Mouse (Mus musculus) 416B (cell line): ENCODE measurements around the gene Snx15.
A peak's percentile ranks its signal among the peaks of the same experiment; 100 is the strongest.

Experiments
- DNase-seq: peaks from one replicate; pipeline ENCODE4 v3.0.0; 2011; ENCODE audit warnings: low read depth

The Snx15 gene

DNA sequence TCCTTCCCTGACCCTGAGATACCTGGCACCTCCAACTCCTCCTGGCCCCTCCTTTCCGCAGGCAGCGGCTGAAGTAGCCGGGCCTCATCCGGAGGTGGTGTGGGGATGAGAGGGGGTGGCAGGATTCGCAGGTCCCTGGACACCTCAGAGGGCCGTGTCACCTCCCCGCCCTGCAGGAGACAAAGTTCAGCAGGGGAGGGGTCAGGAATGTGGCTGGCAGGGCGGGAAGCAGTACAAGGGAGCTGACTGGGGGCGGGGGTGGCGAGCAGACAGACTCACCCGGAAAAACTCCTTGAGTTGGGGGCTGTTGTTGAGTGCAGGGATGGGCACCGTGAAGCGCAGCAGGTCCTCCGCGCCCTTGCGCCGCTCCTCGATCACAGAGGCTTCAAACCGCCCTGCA is 6.3 kb downstream of the Snx15 start:
- DNase-seq, result no peak

DNA sequence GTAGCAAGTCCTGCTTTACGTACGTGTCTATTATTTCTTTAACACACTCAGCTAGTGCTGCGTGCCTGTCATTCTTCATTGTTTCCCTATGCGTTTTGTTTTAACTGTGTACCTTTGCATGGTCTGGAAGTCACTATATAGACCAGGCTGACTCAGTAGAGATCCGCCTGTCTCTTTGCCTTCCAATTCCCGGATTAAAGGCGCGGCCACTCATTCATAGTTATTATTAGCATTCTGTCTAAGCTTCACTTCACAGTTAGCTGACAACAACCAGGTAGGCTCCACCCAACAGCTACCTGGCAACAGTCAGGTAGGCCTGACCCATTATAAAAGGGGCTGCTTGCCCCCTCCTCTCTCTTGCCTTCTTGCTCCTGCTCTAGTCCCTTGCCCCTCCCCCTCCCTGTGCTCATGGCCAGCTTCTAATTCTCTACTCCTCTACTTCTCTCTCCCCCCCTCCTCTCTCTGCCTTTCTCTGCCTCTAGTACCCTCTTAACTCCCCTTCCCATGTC is 9.4 kb downstream of the Snx15 start:
- DNase-seq, result no peak

DNA sequence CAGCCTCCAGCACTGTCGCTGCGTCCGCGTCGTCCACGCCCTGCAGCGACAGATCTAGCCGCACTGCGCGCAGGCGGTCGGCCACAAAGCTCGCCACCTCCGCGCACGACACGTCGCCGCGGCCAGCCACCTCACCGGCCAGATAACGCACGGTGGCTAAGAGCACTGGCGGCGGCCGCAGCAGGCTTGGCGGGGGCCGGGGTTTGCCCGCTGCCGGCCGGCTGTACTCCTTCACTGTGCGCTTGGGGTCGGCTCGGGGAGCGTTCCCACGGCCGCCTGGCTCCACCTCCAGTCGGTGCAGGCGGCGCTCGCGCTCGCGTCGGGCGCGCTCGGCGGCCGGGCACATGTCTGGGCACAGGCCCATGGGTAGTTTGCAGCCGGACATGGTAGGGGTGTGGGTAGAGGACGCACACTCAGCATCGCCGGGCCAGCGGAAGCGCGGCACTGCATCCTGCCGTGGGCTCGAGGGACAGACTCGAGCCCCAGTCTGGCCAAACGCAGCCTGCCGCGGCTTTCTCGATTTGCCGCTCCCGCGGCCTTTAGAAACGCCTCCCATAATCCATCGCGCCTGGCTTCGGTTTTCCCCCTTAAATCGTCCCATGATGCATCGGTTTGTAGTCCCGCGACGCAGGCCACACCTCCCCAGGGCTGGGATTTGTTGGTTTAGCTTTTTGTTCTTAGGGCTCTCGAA is 10.0 kb downstream of the Snx15 start, which contains the start of gene Sac3d1:
Gene Sac3d1, minus strand, starts transcription at position 665 of the 691 bp plus-strand sequence.
- peak; percentile 95 for DNase-seq

DNA sequence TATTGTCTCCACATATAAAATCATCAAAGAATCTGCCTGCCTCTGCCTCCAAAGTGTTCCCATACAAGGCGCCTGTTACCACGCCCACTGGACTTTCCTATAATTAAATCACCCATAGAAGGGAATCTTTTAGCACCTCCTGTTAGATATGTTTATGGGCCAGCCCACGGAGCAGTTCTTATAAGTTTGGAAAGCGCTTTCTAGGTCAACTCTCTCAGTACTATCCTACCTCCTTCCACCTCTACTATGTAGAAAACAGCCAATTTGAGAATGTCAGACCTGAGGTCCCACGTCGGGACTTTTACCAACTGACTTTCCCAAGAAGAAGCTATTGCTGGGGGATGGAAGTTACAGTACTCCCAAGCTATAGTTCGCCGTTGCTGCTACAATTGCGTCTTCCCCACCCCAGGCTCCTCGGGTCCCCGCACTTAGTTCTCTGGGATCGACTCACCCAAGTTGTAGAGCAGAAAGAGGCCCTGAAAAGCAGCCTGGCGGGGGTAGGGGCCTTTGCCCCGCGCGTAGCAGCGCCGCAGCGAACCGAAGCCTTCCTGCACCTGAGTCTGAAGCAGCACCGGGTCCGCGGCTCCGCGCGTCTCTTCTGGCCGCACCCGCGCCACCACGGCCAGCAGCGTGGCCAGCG is 10.6 kb downstream of the Snx15 start:
- DNase-seq, result peak; percentile 50

DNA sequence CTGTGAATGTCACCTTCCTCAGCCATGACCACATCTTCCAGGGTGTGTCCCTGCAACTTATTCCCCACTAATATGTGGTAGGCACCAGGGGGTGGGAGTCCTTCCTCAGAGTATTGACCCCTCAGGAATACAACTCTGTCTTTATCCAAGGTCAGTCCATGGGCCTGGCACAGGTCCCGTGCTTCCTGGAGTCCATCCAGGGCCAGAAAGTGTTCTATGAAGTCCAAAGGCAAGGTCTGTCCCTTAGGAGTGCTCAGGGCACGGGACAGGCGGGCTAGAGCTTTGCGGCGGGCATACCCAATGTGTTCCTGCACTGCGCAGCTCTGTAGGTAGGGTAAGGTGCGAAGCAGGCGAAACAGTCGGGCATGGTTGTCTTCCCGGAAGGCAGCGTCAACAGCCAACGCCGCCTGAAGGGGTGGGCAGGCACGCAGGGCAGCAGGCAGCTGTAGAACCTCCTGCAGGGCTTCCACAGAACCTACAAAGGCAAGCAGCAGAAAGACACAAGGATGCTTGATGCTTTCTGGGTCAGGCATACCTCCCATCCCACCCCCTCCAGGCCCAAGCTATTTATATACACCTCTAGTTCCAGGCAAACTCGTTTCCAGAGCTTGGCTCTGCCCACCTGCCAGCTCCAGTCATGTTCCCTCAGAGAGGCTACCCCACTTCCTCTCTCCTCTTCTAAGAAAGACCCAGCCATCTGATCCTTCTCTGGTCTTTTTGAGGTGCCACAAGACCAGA is 11.8 kb downstream of the Snx15 start:
- no peak for DNase-seq

DNA sequence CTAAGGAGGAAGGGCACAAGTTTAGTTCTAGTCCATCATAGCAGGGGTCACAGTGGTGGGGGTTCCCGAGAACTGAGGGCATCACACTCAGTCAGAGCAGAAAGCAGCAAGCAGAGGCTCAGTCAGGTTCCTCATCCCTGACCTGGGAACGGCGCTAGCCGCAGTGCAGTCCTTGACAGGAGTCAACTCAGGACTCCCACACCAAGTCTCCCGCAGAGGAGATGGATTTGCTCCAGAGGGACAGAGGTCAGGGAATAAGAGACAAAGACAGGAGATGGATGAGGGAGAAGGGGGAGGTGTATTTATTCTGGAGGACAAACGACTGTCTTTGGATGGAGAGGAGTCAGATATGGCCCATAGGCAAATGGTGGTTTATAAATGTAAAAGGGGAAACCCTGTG is 15.0 kb downstream of the Snx15 start:
- no peak for DNase-seq

DNA sequence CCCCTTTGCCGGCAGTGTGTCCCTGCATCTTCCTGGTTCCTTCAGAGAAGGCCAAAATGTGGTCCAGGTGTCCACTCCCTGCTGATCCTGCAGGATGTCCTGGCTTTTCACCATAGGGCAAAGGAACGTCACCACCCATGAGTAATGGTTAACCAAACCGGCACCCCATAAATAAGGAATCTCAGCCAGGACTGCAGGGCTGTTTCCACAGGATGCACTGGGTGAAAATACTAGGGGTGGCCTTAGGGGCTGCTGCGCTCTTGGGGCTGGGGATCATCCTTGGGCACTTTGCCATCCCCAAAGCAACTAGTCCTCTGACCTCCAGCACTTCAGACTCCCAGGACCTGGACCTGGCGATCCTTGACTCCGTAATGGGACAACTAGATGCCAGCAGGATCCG is 22.5 kb downstream of the Snx15 start, which contains the start of gene Naaladl1:
Gene Naaladl1, plus strand, starts transcription at position 197 of the 400 bp plus-strand sequence.
- no peak for DNase-seq

DNA sequence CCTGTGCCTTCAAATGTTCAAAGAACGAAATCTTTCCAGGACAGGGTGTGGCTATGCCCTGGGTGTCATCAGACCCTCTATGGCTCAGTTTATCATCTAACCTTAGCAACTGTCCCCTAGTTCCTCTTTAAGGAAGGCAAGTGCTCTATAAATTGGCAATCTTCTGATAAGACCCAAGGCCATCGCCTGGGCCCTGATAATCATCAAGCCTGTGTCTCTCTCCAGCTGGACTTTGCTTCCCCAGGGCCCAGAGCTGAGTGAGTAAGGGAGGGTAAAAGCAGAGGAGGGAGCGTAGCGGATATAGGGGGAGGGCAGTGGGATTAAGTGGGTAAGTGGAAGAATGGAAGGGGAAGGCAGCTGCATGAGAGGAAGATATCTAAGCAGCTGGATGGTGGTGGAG is 23.6 kb downstream of the Snx15 start:
- DNase-seq, result no peak

DNA sequence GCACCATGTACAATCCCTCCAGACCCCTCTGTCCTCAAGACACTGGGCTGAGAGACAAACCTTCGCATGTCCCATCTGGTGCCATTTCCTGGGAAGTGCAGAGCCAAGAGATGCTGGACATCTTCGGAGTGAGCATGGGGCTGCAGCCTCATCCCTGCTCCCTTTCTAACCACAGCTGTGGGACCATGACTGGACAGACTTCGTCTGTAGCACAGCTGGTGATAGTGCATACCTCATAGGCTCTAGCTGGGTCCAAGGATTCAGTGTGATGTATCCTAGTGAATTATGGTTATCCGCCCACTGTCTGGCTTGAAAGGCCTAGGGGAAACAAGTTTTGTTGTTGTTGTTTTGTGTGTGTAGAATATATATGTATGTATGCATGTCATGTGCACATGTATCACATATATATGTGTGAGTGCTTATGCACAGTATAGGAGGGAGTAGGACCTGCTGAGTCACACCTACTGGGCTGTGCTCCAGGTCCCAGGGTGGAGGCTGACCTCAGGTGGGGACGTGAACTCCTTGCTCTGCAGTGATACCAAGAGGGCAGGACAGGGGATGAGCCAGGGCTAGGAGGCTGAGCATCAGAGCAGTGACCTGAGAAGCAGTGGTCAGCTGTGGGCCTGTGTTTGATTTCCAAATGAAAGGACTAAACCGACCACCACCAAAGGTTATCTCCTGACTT is 25.8 kb downstream of the Snx15 start:
- peak; percentile 15 for DNase-seq

DNA sequence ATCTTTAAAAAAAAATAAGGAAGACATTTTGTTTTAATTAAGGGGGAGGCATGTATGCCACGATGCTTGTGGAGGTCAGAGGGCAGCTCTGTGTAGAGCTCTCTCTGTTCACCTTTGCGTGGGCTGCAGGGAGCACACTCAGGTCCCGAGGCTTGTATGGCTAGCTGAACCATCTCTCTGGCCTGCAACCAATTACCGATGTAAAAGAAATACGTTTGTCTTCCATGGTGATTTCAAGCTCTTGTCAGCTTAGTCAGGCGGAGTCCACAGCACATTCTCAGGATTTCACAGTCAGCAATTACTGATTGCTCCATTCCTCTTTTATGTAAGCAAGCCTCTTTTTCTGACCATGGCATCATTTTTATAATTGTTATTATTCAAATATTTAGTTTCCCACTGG is 26.9 kb downstream of the Snx15 start:
- DNase-seq, result no peak

DNA sequence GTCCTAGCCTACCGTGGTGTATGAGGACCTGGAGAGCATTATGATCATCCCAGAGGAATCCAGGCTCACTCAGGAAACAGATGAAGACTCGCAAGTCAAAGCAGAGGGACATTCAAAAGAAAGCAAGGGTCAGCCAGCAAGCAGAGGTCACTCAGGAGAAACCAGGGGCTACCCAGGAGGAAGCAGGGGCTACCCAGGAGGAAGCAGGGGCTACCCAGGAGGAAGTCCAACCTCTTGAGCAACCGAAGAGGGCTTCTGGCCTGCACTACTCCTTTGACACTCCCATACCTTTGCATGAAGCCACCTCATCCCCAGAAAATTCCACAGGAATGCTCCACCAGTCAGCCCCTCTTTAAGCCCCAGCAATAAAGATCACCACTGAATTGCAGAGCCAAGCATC is 30.3 kb downstream of the Snx15 start:
- no peak for DNase-seq

DNA sequence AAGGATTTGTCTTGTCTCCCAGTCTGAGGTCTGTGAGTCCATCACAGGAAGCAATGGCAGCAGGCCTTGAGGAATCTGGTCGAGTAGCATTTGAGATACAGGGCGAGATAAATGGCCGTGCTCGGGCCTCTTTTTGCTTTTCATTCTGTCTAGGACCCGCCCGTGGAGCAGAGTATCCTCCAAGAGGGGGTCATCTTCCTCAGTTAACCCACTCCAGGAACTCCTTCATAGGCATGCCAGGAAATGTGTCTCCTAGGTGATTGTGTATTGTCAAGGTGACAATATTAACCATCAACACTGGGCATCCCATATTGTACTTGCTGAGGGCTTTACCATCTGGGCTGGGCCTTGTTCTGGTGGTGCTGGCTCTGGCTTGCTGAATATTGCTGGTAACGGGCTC is 34.0 kb downstream of the Snx15 start, which contains the start of gene AC131692.1:
Gene AC131692.1, plus strand, starts transcription at position 301 of the 400 bp plus-strand sequence.
- DNase-seq, result no peak

DNA sequence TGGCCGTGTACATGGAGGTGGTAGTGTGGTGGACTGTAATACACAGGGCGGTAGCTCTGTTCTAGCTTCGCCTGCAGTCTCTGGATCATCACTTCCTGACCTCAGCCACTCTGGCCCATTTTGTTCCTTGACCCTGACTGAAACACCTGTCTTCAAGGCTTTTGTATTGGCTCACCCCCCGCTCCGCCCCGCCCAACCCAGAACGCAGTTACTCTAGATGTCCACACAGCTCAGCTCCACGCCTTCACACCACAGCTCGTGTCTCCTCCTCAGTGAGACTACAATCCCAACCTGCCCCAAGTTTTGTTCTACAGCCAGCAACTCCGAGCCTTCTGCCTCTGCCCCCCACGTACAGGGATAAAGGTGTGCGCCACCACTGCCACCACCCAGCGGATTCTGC is 39.3 kb downstream of the Snx15 start:
- DNase-seq, result no peak

DNA sequence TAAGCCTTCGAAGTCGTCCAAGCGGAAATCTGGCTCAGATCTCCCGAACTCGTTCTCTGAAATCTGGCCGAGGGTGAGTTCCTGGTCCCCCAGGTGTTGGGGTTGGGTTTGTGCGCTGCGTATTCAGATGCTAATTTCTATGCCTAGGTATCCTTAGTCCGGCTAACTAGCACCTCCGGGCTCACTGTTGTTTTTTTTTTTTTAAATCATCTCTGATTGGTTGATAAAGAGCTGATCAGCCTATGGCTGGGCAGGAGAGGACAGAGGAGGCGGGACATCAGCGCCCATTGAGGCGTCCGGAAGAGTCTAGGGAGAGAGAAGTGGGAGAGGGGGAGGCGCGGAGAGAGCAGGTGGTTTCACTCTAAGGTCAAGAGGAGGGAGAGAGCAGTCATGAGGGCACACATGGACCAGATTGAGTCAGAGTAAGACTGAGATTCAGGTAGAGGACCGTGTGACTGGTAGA is 42.7 kb downstream of the Snx15 start:
- DNase-seq, result peak; percentile 91

DNA sequence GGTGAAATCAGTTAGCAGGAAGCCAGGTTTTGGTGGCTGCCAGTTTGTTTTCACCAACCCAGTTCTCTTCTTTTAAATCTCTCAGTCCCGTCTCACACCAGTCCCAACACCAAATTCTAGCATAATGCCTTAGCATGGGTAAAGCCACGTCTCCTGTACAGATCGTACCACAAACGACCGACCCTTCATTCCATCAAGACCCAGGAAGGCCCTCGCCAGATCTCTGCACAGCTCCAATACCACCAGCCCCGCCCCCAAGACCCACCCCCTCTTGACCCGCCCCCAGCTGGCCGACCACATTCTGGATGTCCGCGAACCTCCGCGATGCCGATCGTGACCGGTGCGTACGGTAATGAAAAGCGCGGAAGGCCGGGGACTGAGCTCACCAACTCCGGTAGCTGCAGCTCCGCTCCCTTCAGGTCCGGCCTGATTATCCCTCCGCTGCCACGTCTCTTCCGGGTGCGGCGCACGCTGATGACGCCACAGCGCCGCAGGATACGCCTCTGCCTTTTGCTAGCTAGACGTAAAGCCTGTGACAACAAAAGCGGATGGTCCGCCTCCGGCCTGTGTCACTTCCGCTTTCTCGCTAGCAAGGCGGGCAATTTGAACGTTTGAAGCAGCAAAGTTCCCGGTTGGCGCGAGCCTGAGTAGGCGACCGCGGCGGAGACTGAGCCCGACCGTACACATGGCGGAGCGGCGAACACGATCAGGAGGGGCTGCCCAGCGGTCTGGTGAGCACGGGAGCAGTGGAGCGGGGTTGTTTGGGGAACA is 43.4 kb downstream of the Snx15 start, which contains the start of the genes Zfpl1 and Cdca5:
Gene Zfpl1, minus strand, starts transcription at position 479 of the 771 bp plus-strand sequence.
Gene Cdca5, plus strand, starts transcription at position 506 of the 771 bp plus-strand sequence.
- DNase-seq, result peak; percentile 99

DNA sequence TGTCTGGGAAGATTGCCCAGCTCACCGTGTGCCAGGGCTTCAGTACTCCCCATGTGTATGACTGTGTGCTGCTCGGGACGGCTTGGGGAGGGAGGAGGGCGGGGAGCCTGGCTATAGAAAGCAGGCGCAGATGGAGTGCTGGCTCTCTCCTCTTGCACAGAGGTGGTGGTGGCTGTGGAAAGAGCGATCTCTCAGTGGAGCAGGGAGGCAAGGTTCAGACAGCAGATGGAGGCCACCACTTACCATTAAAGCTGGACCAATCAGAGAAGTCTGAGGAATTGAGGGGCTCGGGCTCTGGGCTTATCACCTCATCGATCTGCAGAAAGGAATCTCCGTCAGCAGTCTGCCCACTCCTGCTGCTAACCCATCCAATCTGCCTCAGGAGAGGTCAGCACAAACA is 45.9 kb downstream of the Snx15 start, which contains the start of gene Gm28374:
Gene Gm28374, minus strand, starts transcription at position 101 of the 400 bp plus-strand sequence.
- DNase-seq, result no peak

DNA sequence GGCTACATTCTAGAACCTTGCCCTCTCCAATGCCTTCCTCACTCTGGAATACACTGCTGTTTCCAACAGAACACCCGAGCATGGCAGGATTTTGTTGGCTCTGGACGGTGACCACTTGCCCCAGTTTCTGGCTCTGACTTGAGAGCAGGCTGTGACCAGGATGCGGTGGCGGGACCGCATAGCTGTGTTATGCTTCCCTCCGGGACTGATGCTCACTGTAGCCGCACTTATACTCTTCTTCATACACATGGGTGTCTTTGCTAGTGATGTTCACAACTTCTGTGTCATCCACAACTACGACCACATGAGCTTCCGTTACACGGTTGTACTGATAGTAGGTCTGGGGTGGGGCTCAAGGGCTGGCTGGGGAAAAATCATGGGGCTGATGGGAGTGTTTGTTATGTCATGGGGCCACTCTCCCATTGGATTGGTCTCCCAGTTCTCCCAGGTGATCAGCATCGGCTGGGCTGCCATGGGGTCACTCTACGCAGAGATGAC is 48.1 kb downstream of the Snx15 start, which contains the start of gene Tmem262:
Gene Tmem262, plus strand, starts transcription at position 51 of the 498 bp plus-strand sequence.
- DNase-seq, result no peak

DNA sequence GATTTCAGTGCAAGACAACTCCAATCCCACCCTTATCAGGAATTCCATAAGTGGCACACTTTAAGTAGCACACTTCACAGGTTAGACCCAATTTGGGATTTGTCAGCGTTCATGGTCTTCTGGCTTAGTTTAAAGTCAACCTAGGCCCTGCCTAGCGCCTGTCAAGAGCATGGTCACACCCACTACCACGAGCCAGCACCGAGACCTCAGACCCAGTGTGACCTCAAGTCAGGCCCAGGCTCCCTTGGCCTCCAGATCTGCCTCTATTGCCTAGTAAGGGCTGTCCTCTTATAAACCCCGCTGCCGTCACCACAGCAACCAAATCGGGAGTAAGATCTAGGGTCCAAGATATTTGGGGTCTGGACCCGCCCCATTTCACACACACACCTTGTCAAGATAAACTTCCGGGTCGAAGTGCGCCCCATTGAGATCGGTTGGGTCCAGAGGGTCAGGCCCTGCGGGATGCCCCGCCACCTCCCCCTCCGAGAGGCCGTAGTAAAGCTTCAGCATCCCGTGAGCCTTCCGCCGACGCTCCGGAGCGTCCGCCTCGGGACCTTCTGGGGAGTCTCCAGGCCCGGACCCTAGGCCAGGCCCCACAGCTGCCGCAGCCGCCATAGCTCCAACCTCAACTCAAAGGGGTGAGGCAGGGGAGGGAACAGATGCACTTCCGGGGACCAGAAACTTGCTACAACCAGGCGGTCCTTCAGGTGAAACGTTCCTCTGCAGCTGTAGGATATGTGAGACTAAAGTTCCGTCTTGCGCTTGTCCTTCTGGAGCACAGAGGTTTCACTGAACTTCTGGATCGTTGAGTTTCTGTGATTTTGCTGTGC is 51.3 kb downstream of the Snx15 start, which contains the start of gene Vps51:
Gene Vps51, minus strand, starts transcription at position 668 of the 830 bp plus-strand sequence.
- peak; percentile 96 for DNase-seq

DNA sequence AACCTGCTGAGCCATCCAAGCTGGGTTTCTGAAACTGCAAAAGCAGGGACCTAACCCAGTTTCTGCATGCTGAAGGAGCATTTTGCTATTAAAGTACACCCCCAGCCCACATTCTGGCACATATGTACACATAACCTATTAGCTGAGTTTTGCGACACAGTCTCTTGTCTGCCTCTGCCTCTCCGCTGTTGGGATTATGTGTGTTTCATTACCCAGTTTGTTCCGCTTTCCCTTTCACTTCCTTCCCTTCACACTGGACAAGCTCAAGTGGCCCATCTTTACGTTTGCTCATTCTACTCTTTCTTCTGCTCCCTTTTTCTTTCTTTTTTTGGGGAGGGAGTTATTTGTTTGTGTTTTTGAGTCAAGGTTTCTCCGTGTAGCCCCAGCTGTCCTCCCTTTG is 54.2 kb downstream of the Snx15 start:
- DNase-seq, result no peak

DNA sequence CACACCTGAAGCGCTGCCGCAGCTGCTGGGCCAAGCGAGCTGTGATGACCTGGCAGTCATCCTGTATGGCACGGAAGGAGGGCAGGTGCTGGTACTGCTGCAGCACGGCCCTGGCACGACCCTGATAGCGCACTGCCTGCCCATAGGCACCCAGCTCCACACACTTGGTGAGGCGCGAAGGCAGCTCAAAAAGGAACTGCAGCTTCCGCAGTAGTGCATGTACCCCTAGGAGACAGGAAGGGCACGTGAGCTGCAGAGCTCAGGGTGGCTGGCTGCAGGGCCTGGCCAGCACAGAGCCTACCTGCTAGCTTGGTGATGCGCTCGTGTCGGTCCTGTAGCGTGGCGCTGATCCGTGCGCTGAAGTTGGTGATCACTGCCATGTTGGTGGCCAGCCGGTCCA is 56.8 kb downstream of the Snx15 start:
- DNase-seq, result no peak
